Mouse (Mus musculus): ENCODE measurements around the gene Fam241b.
"Not testable (repeated sequence)": the region's sequence is repeated elsewhere in the genome, so short reads cannot be mapped to it uniquely, and the experiment has no call there.

The Fam241b gene

GRCm38 (mm10) chr10:62128316-62128951, 15.3 kb downstream of the Fam241b start:
- no peak for DNase-seq (ENCODE audit: low read depth)

GRCm38 (mm10) chr10:62127711-62128231, 15.9 kb downstream of the Fam241b start:
- DNase-seq (ENCODE audit: low read depth): no peak

- no peak for DNase-seq (ENCODE audit: low read depth)
Observed at GRCm38 (mm10) chr10:62127137-62127536, 16.6 kb downstream of the Fam241b start.

- no peak for DNase-seq (ENCODE audit: low read depth)
Observed at GRCm38 (mm10) chr10:62113865-62114647, 29.7 kb downstream of the Fam241b start.

GRCm38 (mm10) chr10:62111207-62111576, 32.5 kb downstream of the Fam241b start:
- DNase-seq (ENCODE audit: low read depth): no peak

GRCm38 (mm10) chr10:62110504-62111206, 33.1 kb downstream of the Fam241b start:
- DNase-seq (ENCODE audit: low read depth): no peak

- no peak for DNase-seq (ENCODE audit: low read depth)
Observed at GRCm38 (mm10) chr10:62107048-62107447, 36.7 kb downstream of the Fam241b start.

- peak; percentile 37 for DNase-seq (ENCODE audit: low read depth)
Observed at GRCm38 (mm10) chr10:62104835-62105576, 38.7 kb downstream of the Fam241b start.

- peak; percentile 56 for DNase-seq (ENCODE audit: low read depth)
Observed at GRCm38 (mm10) chr10:62101504-62102439, 41.9 kb downstream of the Fam241b start.

- no peak for DNase-seq (ENCODE audit: low read depth)
Observed at GRCm38 (mm10) chr10:62099749-62100403, 43.8 kb downstream of the Fam241b start.

- no peak for DNase-seq (ENCODE audit: low read depth)
Observed at GRCm38 (mm10) chr10:62094401-62094800, 49.3 kb downstream of the Fam241b start.

GRCm38 (mm10) chr10:62093903-62094302, 49.8 kb downstream of the Fam241b start:
- no peak for DNase-seq (ENCODE audit: low read depth)

GRCm38 (mm10) chr10:62089486-62089885, 54.2 kb downstream of the Fam241b start:
- DNase-seq (ENCODE audit: low read depth): no peak

- DNase-seq (ENCODE audit: low read depth): no peak
Observed at GRCm38 (mm10) chr10:62089071-62089470, 54.6 kb downstream of the Fam241b start.

GRCm38 (mm10) chr10:62088411-62088810, 55.3 kb downstream of the Fam241b start:
- no peak for DNase-seq (ENCODE audit: low read depth)

- no peak for DNase-seq (ENCODE audit: low read depth)
Observed at GRCm38 (mm10) chr10:62086826-62087225, 56.9 kb downstream of the Fam241b start.

- DNase-seq (ENCODE audit: low read depth): no peak
Observed at GRCm38 (mm10) chr10:62086044-62086443, 57.7 kb downstream of the Fam241b start.

- no peak for DNase-seq (ENCODE audit: low read depth)
Observed at GRCm38 (mm10) chr10:62076248-62077134, 67.2 kb downstream of the Fam241b start.

- DNase-seq (ENCODE audit: low read depth): not testable (repeated sequence)
Observed at GRCm38 (mm10) chr10:62071346-62071745, 72.4 kb downstream of the Fam241b start.

Measured in c-Kit-positive CD71-negative TER-119-negative erythroid progenitor cells, embryonic 14.5 days (primary cell).